Mouse (Mus musculus): Measurements from ENCODE around the gene Gm10974. TPM values are rescaled to one million over a fixed set of nuclear protein-coding genes. Genes with fewer than 3 reads are reported as not detected.

Gm10974 gene
- total and polyA plus RNA-seq, 2 experiments = not detected

DNA sequence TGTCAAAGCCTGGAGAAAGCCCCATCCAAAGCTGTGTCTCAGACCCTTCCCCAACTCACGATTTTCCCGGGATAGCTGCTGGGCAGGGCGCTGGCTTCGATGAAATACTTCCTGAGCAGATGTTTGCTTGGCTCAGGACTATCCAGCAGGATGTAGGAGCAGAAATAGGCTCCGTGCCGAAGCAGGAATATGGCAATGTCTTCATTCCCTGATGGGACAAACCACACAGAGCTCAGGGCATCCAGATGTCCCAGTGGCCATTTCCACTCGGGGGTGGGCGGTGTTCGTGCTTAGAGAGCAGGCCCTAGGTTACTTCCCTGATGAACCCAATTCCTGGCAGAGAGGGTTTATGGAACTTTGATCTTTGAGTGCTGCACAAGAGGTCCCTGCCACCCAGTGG, 35.1 kb upstream of the Gm10974 start:
- TF ChIP-seq POLR2A (IDR thresholded peaks at IDR 0.05; ENCODE audit: extremely low read depth, insufficient read depth, low read length) = no peak
- no peak for TF ChIP-seq CTCF (IDR thresholded peaks at IDR 0.05; ENCODE audit: low read depth, low read length)
- no peaks in the 10 kb centered on the region for H3K27me3 ChIP-seq (ENCODE audit: control insufficient read depth, insufficient read depth, low read length)
- H3K79me2 ChIP-seq (ENCODE audit: control insufficient read depth, insufficient read depth, low read length) = no peaks in the 10 kb centered on the region
- H3K36me3 ChIP-seq (ENCODE audit: control insufficient read depth, insufficient read depth, low read length) = peaks cover 11% of the 10 kb centered on the region
- no peaks in the 10 kb centered on the region for H3K4me1 ChIP-seq (ENCODE audit: control insufficient read depth, insufficient read depth, low read length)
- no peak overlapping the region for H3K4me3 ChIP-seq (ENCODE audit: insufficient read depth, low read depth, low read length)
- no peak overlapping the region for H3K27ac ChIP-seq (replicated peaks; ENCODE audit: insufficient read depth, low read depth, low read length)
- DNase-seq (ENCODE audit: extremely low read depth, low read depth, low spot score) = no peak
- 82% methylated on average over 9 of the region's 9 CpGs for WGBS
- H3K9ac ChIP-seq (ENCODE audit: low read depth, low read length) = no peak overlapping the region

DNA sequence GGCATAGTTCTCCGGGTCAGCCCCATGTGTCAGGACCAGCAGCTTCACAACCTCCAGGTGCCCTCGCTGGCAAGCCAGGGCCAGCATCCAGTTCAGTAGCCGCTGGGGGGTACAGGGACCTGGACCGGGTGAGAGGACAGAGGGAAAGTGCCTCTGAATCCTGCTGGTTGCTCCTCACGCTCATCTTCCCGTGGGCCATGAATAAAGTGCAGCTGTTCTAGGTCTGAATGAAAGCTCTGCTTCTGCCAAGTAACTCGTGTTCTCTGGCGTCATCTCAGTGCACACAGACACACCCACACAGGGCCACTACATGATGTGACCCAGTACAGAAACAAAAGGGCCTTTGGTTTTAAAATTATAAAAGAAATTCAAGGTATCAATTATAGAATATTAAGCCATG, 33.4 kb upstream of the Gm10974 start:
- no peak overlapping the region for H3K4me3 ChIP-seq (ENCODE audit: insufficient read depth, low read depth, low read length)
- H3K36me3 ChIP-seq (ENCODE audit: control insufficient read depth, insufficient read depth, low read length) = peaks cover 6% of the 10 kb centered on the region
- H3K27me3 ChIP-seq (ENCODE audit: control insufficient read depth, insufficient read depth, low read length) = no peaks in the 10 kb centered on the region
- DNase-seq (ENCODE audit: extremely low read depth, low read depth, low spot score) = no peak
- no peak overlapping the region for H3K27ac ChIP-seq (replicated peaks; ENCODE audit: insufficient read depth, low read depth, low read length)
- no peaks in the 10 kb centered on the region for H3K79me2 ChIP-seq (ENCODE audit: control insufficient read depth, insufficient read depth, low read length)
- 84% methylated on average over 8 of the region's 8 CpGs for WGBS
- H3K9ac ChIP-seq (ENCODE audit: low read depth, low read length) = no peak overlapping the region
- TF ChIP-seq CTCF (IDR thresholded peaks at IDR 0.05; ENCODE audit: low read depth, low read length) (no peak), POLR2A (IDR thresholded peaks at IDR 0.05; ENCODE audit: extremely low read depth, insufficient read depth, low read length) (no peak)
- no peaks in the 10 kb centered on the region for H3K4me1 ChIP-seq (ENCODE audit: control insufficient read depth, insufficient read depth, low read length)

DNA sequence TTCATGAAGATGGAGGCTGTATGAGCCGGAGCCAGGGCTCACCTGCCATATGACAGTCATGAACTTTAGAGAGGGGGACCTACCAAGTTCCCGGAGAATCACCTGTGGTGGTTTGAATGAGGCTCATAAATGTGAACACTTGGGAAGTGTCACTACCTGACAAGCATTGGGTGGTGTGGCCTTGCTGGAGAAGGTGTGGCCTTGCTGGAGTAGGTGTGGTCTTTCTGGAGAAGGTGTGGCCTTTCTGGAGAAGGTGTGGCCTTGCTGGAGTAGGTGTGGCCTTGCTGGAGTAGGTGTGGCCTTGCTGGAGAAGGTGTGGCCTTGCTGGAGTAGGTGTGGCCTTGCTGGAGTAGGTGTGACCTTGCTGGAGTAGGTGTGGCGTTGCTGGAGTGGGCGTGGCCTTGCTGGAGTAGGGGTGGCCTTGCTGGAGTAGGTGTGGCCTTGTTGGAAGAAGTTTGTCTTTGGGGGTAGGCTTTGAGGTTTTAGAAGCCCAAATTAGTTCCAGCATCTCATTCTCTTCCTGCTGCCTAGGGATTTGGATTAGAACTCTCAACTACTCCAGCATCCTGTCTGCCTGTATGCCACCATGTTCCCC, 31.7 kb upstream of the Gm10974 start:
- no peaks in the 10 kb centered on the region for H3K4me1 ChIP-seq (ENCODE audit: control insufficient read depth, insufficient read depth, low read length)
- H3K27me3 ChIP-seq (ENCODE audit: control insufficient read depth, insufficient read depth, low read length) = no peaks in the 10 kb centered on the region
- WGBS = 98% methylated on average over 4 of the region's 4 CpGs
- H3K4me3 ChIP-seq (ENCODE audit: insufficient read depth, low read depth, low read length) = no peak overlapping the region
- H3K36me3 ChIP-seq (ENCODE audit: control insufficient read depth, insufficient read depth, low read length) = peaks cover 3% of the 10 kb centered on the region
- no peak overlapping the region for H3K27ac ChIP-seq (replicated peaks; ENCODE audit: insufficient read depth, low read depth, low read length)
- no peak for DNase-seq (ENCODE audit: extremely low read depth, low read depth, low spot score)
- H3K9ac ChIP-seq (ENCODE audit: low read depth, low read length) = no peak overlapping the region
- TF ChIP-seq CTCF (IDR thresholded peaks at IDR 0.05; ENCODE audit: low read depth, low read length) = no peak
- no peak for TF ChIP-seq POLR2A (IDR thresholded peaks at IDR 0.05; ENCODE audit: extremely low read depth, insufficient read depth, low read length)
- no peaks in the 10 kb centered on the region for H3K79me2 ChIP-seq (ENCODE audit: control insufficient read depth, insufficient read depth, low read length)

DNA sequence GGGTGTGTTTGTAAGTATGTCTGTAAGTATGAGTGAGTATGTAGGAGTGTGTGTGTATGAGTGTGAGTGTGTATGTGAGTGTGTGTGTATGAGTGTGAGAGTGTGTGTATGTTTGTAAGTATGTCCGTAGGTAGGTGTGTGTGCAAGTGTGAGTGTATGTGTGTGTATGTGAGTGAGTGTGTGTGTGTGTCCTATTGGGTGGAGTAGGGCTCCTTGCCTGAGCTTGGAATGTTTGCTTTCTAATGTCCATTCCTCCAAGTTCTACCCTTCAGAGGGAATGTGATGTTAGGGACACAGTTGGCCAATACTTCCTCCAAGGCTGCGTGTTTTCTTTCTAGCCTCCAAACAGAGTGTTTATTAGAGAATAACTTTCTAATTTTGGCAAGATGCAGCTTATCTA, 28.8 kb upstream of the Gm10974 start:
- Histone ChIP-seq H3K79me2 (ENCODE audit: control insufficient read depth, insufficient read depth, low read length) (no peaks in the 10 kb centered on the region), H3K27me3 (ENCODE audit: control insufficient read depth, insufficient read depth, low read length) (no peaks in the 10 kb centered on the region), H3K4me1 (ENCODE audit: control insufficient read depth, insufficient read depth, low read length) (peaks cover 3% of the 10 kb centered on the region; the same call in 1 of the 2 replicates), H3K36me3 (ENCODE audit: control insufficient read depth, insufficient read depth, low read length) (no peaks in the 10 kb centered on the region), H3K27ac (replicated peaks; ENCODE audit: insufficient read depth, low read depth, low read length) (no peak overlapping the region), H3K4me3 (ENCODE audit: insufficient read depth, low read depth, low read length) (no peak overlapping the region), H3K9ac (ENCODE audit: low read depth, low read length) (no peak overlapping the region)
- DNase-seq (ENCODE audit: extremely low read depth, low read depth, low spot score) = no peak
- TF ChIP-seq CTCF (IDR thresholded peaks at IDR 0.05; ENCODE audit: low read depth, low read length) = no peak
- no peak for TF ChIP-seq POLR2A (IDR thresholded peaks at IDR 0.05; ENCODE audit: extremely low read depth, insufficient read depth, low read length)
- WGBS = 74% methylated on average over 2 of the region's 2 CpGs

DNA sequence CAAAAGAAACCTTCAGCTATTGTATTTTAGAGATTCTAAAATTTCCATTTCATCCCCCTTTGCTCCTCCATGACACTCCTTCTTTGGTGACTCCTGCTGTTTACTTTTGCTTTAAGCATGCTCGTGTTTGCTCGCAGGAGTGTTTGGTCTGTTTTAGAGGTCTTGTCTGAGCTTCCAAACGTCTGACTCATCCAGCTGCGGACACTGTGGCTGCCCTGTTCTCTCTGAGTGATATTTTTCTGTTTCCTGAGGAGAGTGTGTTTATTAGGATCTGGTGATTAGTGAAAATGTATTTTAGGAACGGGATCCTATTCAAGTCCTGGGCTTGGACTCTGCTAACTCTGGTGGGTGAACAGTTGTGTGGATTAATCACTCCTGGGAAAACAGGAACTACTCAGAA, 26.1 kb upstream of the Gm10974 start:
- no peaks in the 10 kb centered on the region for H3K27me3 ChIP-seq (ENCODE audit: control insufficient read depth, insufficient read depth, low read length)
- no peak overlapping the region for H3K9ac ChIP-seq (ENCODE audit: low read depth, low read length)
- peak; percentile 19 for DNase-seq (ENCODE audit: extremely low read depth, low read depth, low spot score)
- H3K4me1 ChIP-seq (ENCODE audit: control insufficient read depth, insufficient read depth, low read length) = peaks cover 5% of the 10 kb centered on the region
- no peak overlapping the region for H3K4me3 ChIP-seq (ENCODE audit: insufficient read depth, low read depth, low read length)
- no peaks in the 10 kb centered on the region for H3K36me3 ChIP-seq (ENCODE audit: control insufficient read depth, insufficient read depth, low read length)
- 26% methylated on average over 5 of the region's 5 CpGs for WGBS
- H3K79me2 ChIP-seq (ENCODE audit: control insufficient read depth, insufficient read depth, low read length) = no peaks in the 10 kb centered on the region
- no peak overlapping the region for H3K27ac ChIP-seq (replicated peaks; ENCODE audit: insufficient read depth, low read depth, low read length)
- TF ChIP-seq POLR2A (IDR thresholded peaks at IDR 0.05; ENCODE audit: extremely low read depth, insufficient read depth, low read length) (no peak), CTCF (IDR thresholded peaks at IDR 0.05; ENCODE audit: low read depth, low read length) (no peak)

DNA sequence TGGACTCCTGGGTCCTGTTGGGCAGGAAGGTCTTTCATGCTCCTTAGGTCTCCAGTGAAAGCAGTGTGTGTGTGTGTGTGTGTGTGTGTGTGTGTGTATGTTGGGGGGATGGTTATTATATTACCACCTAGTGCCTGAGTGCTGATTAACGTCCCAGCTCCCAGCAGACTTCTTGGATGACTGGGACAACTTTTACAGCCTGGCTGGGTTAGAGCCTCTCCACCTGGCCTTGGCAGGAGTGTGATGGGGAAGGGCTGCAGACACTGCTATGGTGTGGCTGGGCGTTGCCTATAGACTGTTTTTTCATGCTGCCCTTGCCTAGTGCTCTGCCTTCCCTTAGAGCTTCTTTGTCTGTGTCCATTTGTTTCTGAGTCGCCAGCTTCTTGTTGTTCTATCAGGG, 25.7 kb upstream of the Gm10974 start:
- TF ChIP-seq POLR2A (IDR thresholded peaks at IDR 0.05; ENCODE audit: extremely low read depth, insufficient read depth, low read length) (no peak), CTCF (IDR thresholded peaks at IDR 0.05; ENCODE audit: low read depth, low read length) (no peak)
- no peak overlapping the region; the same call in 1 of the 2 replicates for H3K9ac ChIP-seq (ENCODE audit: low read depth, low read length)
- H3K79me2 ChIP-seq (ENCODE audit: control insufficient read depth, insufficient read depth, low read length) = no peaks in the 10 kb centered on the region
- H3K4me3 ChIP-seq (ENCODE audit: insufficient read depth, low read depth, low read length) = no peak overlapping the region
- WGBS = 74% methylated on average over 3 of the region's 3 CpGs
- no peaks in the 10 kb centered on the region for H3K36me3 ChIP-seq (ENCODE audit: control insufficient read depth, insufficient read depth, low read length)
- peak overlapping the region; percentile 34; the same call in 1 of the 2 replicates for H3K27ac ChIP-seq (replicated peaks; ENCODE audit: insufficient read depth, low read depth, low read length)
- DNase-seq (ENCODE audit: extremely low read depth, low read depth, low spot score) = no peak
- H3K4me1 ChIP-seq (ENCODE audit: control insufficient read depth, insufficient read depth, low read length) = peaks cover 5% of the 10 kb centered on the region
- H3K27me3 ChIP-seq (ENCODE audit: control insufficient read depth, insufficient read depth, low read length) = no peaks in the 10 kb centered on the region
